Mouse (Mus musculus) kidney, postnatal 36 days (tissue): Measurements from ENCODE around the gene Tmem243.

ENCODE experiments used
- DNase-seq, 2 experiments: peaks; one replicate each; pipeline ENCODE4 v3.0.0; 2021 to 2022; ENCODE audit warnings: mixed read lengths in 2 of 2

The Tmem243 gene

GRCm38 (mm10) chr5:9186467-9186866, 86.0 kb downstream of the Tmem243 start:
- DNase-seq = no peak
